Mouse (Mus musculus): ENCODE data around the gene Rtkn. TPM values are rescaled to one million over a fixed set of nuclear protein-coding genes. Genes with fewer than 3 reads are reported as not detected.
"Not testable (repeated sequence)": the region's sequence is repeated elsewhere in the genome, so short reads cannot be mapped to it uniquely, and the experiment has no call there.

The Rtkn gene
- polyA plus RNA-seq, 1 experiment from 2014 or later: 16.6 TPM

DNA sequence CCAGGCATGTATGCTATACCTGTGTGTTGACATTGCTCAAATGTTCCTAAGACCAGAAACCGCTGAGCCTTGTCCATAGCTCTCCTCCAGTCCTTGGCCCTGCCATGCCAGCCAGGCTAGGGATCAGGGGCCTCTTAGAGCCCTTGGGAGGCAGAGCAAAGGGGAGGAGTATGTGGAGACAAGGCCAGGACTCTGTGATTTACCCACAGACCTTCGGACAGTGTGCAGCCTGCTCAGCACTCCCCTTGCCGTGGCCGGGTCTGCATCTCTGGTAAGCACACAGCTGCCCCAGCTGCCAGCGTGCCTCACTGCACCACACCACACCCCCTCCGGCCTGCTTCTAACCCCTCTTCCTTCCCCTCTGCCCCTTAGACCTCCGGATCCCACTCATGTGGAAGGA, 12.0 kb downstream of the Rtkn start:
- Histone ChIP-seq H3K9me3 (no peaks in the 10 kb centered on the region), H3K27me3 (no peaks in the 10 kb centered on the region), H3K4me1 (replicated peaks) (peaks cover 20% of the 10 kb centered on the region), H3K27ac (0 out of 2 replicates have a peak overlapping the region, but pooled peaks have one; percentile 8), H3K36me3 (peaks cover 39% of the 10 kb centered on the region), H3K9ac (peak overlapping the region; percentile 24), H3K4me2 (no peak overlapping the region), H3K4me3 (no peak overlapping the region)
- 57% methylated on average over 7 of the region's 7 CpGs for WGBS
- no peak for ATAC-seq (ENCODE audit: low FRiP score)

DNA sequence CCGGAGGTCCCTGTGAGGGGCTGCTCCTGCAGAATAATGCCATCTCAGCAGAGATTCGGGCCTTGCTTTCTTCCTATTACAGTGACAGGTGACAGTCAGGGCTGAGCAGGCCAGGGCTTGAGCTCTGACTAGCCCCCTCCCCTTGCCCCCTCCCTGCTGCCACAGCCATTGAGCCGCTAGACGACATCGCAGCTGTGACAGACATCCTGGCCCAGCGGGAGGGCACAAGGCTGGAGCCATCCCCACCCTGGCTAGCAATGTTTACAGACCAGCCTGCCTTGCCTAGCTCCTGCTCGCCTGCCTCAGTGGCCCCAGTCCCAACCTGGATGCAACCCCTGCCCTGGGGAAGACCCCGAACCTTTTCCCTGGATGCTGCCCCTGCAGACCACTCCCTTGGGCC, 16.5 kb downstream of the Rtkn start:
- Histone ChIP-seq H3K36me3 (peaks cover 49% of the 10 kb centered on the region), H3K4me3 (no peak overlapping the region), H3K4me2 (no peak overlapping the region)

GRCm38 (mm10) chr6:83153038-83153437, 17.8 kb downstream of the Rtkn start:
- no peak for ATAC-seq (ENCODE audit: low FRiP score)
- peaks cover 41% of the 10 kb centered on the region for H3K36me3 ChIP-seq
- no peak overlapping the region for H3K9ac ChIP-seq
- no peaks in the 10 kb centered on the region for H3K27me3 ChIP-seq
- no peak overlapping the region for H3K4me3 ChIP-seq
- 87% methylated on average over 12 of the region's 12 CpGs for WGBS
- no peak overlapping the region for H3K27ac ChIP-seq
- no peak overlapping the region for H3K4me2 ChIP-seq
- H3K4me1 ChIP-seq (replicated peaks): peaks cover 37% of the 10 kb centered on the region
- no peaks in the 10 kb centered on the region for H3K9me3 ChIP-seq

More for the DNA sequence above, 16.5 kb downstream of the Rtkn start:
- H3K4me1 ChIP-seq (replicated peaks): peaks cover 36% of the 10 kb centered on the region
- H3K9me3 ChIP-seq: no peaks in the 10 kb centered on the region
- H3K9ac ChIP-seq: peak overlapping the region; percentile 58; the same call in 1 of the 2 replicates
- no peak for ATAC-seq (ENCODE audit: low FRiP score)
- peak overlapping the region; percentile 12; the same call in 1 of the 2 replicates for H3K27ac ChIP-seq
- 24% methylated on average over 8 of the region's 8 CpGs for WGBS
- H3K27me3 ChIP-seq: no peaks in the 10 kb centered on the region

GRCm38 (mm10) chr6:83153485-83153884, 18.2 kb downstream of the Rtkn start:
- H3K4me1 ChIP-seq (replicated peaks): peaks cover 37% of the 10 kb centered on the region
- H3K9me3 ChIP-seq: no peaks in the 10 kb centered on the region
- no peak overlapping the region for H3K4me2 ChIP-seq
- H3K27me3 ChIP-seq: no peaks in the 10 kb centered on the region
- peaks cover 38% of the 10 kb centered on the region for H3K36me3 ChIP-seq
- no peak overlapping the region for H3K27ac ChIP-seq
- no peak overlapping the region for H3K4me3 ChIP-seq
- H3K9ac ChIP-seq: no peak overlapping the region; the same call in 1 of the 2 replicates
- 74% methylated on average over 5 of the region's 5 CpGs for WGBS
- ATAC-seq (ENCODE audit: low FRiP score): no peak

DNA sequence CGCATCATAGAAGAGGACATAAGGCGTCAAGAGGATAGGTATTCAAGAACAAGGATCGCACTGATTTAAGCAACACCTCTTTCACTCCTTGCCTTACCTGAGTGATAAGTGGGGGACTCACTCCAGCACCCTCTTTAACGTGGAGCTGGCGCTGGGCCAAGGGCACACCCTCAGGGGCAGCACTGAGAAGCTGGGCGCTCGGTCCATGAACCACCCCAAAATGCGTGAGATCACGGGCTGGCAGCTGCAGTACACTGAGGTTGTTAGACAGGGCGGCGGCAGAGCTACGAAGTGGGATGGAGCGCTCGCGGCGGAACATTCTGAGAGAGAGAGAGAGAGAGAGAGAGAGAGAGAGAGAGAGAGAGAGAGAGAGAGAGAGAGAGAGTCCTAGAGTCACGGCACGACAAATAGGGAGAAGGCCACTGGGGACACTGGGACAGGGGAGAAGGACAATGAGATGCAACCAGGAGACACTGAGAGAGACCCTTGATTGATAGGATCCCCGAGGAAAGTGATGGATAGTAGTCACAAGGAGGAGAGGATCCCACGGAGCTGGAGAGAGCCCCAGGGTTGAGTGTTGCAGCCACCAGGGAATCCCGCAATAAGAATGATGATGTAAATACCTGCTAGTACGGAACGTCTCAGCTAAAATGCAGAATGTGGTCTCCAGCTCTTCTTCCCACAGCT, 20.4 kb downstream of the Rtkn start:
- Histone ChIP-seq H3K9ac (peak overlapping the region; percentile 76), H3K4me2 (peak overlapping the region; percentile 80), H3K9me3 (no peaks in the 10 kb centered on the region), H3K4me1 (replicated peaks) (peaks cover 37% of the 10 kb centered on the region), H3K36me3 (peaks cover 23% of the 10 kb centered on the region), H3K27ac (peak overlapping the region; percentile 40; the same call in 1 of the 2 replicates), H3K4me3 (peak overlapping the region; percentile 61), H3K27me3 (peaks cover 9% of the 10 kb centered on the region)
- 5% methylated on average over 23 of the region's 23 CpGs for WGBS
- ATAC-seq (ENCODE audit: low FRiP score): peak; percentile 58

- peaks cover 15% of the 10 kb centered on the region for H3K27me3 ChIP-seq
- under 1% methylated on average over 32 of the region's 32 CpGs for WGBS
- H3K4me1 ChIP-seq (replicated peaks): peaks cover 38% of the 10 kb centered on the region
- peak within 1 kb of the TSS; percentile 61 for H3K4me3 ChIP-seq
- H3K9ac ChIP-seq: peak within 1 kb of the TSS; percentile 76
- H3K4me2 ChIP-seq: peak within 1 kb of the TSS; percentile 80
- ATAC-seq (ENCODE audit: low FRiP score): peak; percentile 90
- peaks cover 19% of the 10 kb centered on the region for H3K36me3 ChIP-seq
- no peaks in the 10 kb centered on the region for H3K9me3 ChIP-seq
- peak within 1 kb of the TSS; percentile 40; the same call in 1 of the 2 replicates for H3K27ac ChIP-seq
Observed at GRCm38 (mm10) chr6:83156259-83156684, 21.0 kb downstream of the Rtkn start, which contains the start of the genes Wdr54 and 1700003E16Rik. Gene Wdr54 (minus strand): TSS chr6:83156397. Gene 1700003E16Rik (plus strand): TSS chr6:83156404.

DNA sequence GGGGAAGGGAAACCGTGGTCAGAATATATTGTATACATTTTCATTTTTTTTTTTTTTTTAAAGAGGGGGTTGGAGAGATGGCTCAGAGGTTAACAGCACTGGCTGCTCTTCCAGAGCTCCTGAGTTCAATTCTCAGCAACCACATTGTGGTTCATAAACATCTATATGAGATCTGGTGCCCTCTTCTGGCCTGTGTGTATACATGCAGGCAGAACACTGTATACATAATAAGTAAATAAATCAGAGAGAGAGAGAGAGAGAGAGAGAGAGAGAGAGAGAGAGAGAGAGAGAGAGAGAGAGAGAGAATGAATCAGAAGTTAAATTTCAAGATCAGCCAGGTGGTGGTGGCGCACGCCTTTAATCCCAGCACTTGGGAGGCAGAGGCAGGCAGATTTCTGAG, 24.2 kb downstream of the Rtkn start:
- not testable (repeated sequence) for H3K27ac ChIP-seq; H3K9me3 ChIP-seq; H3K4me2 ChIP-seq; H3K4me3 ChIP-seq; H3K36me3 ChIP-seq; ATAC-seq (ENCODE audit: low FRiP score); H3K9ac ChIP-seq
- Histone ChIP-seq H3K27me3 (peaks cover 38% of the 10 kb centered on the region), H3K4me1 (replicated peaks) (peaks cover 39% of the 10 kb centered on the region)
- 31% methylated on average over 3 of the region's 3 CpGs for WGBS

- 7% methylated on average over 19 of the region's 19 CpGs for WGBS
- peak overlapping the region; percentile 52 for H3K4me2 ChIP-seq
Observed at GRCm38 (mm10) chr6:83161442-83161841, 26.2 kb downstream of the Rtkn start.

GRCm38 (mm10) chr6:83161921-83162641, 26.8 kb downstream of the Rtkn start:
- H3K36me3 ChIP-seq: no peaks in the 10 kb centered on the region
- ATAC-seq (ENCODE audit: low FRiP score): no peak
- H3K27me3 ChIP-seq: peaks cover 38% of the 10 kb centered on the region
- peak overlapping the region; percentile 46 for H3K9ac ChIP-seq
- H3K4me1 ChIP-seq (replicated peaks): peaks cover 33% of the 10 kb centered on the region
- H3K4me2 ChIP-seq: peak overlapping the region; percentile 52
- under 1% methylated on average over 49 of the region's 49 CpGs for WGBS
- peak overlapping the region; percentile 31 for H3K4me3 ChIP-seq
- no peak overlapping the region for H3K27ac ChIP-seq
- no peaks in the 10 kb centered on the region for H3K9me3 ChIP-seq

More at GRCm38 (mm10) chr6:83161442-83161841, 26.2 kb downstream of the Rtkn start:
- peak overlapping the region; percentile 31 for H3K4me3 ChIP-seq
- peaks cover 31% of the 10 kb centered on the region for H3K4me1 ChIP-seq (replicated peaks)
- H3K27me3 ChIP-seq: peaks cover 38% of the 10 kb centered on the region
- no peaks in the 10 kb centered on the region for H3K9me3 ChIP-seq
- no peaks in the 10 kb centered on the region for H3K36me3 ChIP-seq
- no peak overlapping the region for H3K27ac ChIP-seq
- peak overlapping the region; percentile 46 for H3K9ac ChIP-seq
- no peak for ATAC-seq (ENCODE audit: low FRiP score)

DNA sequence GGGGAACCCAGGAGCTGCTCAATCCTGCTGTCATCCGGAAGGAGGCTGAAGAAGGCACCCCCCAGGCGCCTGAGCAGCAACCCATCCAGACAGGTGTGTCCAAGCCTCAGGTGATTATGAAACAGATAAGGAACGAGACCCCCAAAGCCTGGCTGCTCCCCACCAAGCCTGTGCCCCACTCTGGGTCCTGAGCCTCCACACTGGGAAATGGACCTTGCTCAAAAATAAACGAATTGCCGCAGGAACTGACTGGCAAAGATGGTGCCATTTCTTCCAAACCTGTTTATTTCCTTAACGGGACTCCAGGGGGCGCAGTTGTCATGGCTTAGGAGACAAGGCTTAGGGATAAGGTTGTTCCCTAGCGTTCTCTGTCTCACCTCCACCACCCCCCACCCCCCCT, 27.4 kb downstream of the Rtkn start:
- no peak for ATAC-seq (ENCODE audit: low FRiP score)
- WGBS: 1% methylated on average over 8 of the region's 8 CpGs

DNA sequence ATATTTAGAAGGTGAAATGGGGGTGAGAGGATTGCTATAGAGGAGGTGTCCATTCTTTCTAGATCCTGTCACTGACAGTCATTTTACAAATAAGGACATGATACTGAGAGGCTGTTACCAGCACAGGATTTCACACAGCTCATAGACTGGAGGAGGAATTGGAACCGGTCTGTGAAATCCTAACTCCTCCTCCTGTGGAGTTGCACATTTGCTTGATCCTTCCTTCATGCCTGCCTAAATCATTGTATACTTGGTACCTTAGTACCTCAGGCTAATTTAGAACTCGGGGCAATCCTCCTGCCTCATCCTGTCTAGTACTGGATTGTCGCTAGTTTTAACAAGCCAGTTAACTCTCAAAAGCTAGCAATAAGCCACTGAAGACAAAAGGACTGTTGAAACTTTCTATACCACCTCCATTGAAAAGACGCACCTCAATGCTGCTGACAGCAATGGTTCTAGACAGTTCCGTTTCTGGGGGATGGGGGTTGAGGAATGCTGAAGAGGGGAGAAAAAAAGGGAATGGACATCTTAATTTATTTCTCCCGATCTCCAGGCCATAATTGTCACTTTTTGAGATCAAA, 29.9 kb downstream of the Rtkn start:
- peaks cover 60% of the 10 kb centered on the region for H3K4me1 ChIP-seq (replicated peaks)
- peak overlapping the region; percentile 93; the same call in 1 of the 2 replicates for H3K27ac ChIP-seq
- ATAC-seq (ENCODE audit: low FRiP score): peak; percentile 18; the same call in 1 of the 2 replicates
- 5% methylated on average over 6 of the region's 6 CpGs for WGBS
- H3K9ac ChIP-seq: peak overlapping the region; percentile 88
- H3K27me3 ChIP-seq: peaks cover 35% of the 10 kb centered on the region
- peak overlapping the region; percentile 75 for H3K4me2 ChIP-seq
- H3K36me3 ChIP-seq: 0 out of 2 replicates have a peak, but pooled peaks cover 2% of the 10 kb centered on the region
- H3K9me3 ChIP-seq: no peaks in the 10 kb centered on the region
- H3K4me3 ChIP-seq: peak overlapping the region; percentile 80

More for the DNA sequence above, 27.4 kb downstream of the Rtkn start:
- Histone ChIP-seq H3K4me1 (replicated peaks) (peaks cover 39% of the 10 kb centered on the region), H3K36me3 (no peaks in the 10 kb centered on the region), H3K27me3 (peaks cover 38% of the 10 kb centered on the region), H3K27ac (no peak overlapping the region), H3K9me3 (no peaks in the 10 kb centered on the region), H3K9ac (peak overlapping the region; percentile 46; the same call in 1 of the 2 replicates), H3K4me2 (peak overlapping the region; percentile 52), H3K4me3 (peak overlapping the region; percentile 31)

Data from hindbrain, embryonic 13.5 days (tissue).